Mouse (Mus musculus) liver (tissue): ENCODE measurements around the gene Inpp5a.

ENCODE experiments used
- DNase-seq: peaks from one replicate; pipeline ENCODE4 v3.0.0-alpha.2; 2020; ENCODE audit warnings: mixed read lengths

Inpp5a gene

DNA sequence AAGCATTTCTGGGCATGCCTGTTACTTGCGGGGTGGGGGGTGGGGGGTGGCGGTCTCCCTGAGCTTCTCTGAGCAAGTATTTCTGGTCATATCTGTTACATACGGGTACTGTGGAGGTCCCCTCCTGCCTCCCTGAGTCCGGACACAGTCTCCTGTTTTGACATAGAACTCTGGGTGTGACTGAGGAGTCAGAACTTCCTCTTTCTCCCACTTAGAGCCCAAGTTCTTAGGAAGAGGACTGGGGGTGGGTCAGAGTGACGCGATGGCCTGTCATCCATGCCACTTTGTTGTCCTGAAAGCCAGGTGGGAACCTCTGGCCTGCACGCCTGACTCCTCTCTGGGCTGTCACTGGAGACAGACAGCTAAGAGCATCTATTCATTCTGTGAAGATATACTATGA lies 11.5 kb upstream of the Inpp5a start:
- no peak for DNase-seq

DNA sequence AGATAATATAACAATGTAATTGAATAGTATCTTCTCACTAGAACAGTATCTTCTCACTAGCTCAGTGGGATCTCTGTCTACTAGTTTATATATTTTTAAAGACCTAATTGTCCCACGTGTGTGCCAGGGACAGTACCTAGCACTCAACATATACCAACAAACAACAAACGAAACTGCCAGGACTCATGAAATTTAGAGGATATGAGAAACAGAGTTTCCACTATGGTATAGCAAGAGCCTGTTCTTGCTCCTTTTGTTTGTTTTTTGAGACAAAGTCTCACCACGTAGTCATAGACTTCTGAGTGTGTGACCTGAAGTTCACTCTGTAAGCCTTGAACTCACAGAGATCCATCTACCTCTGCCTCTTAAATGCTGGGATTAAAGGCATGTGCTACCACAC lies 10.6 kb upstream of the Inpp5a start:
- DNase-seq, result no peak

DNA sequence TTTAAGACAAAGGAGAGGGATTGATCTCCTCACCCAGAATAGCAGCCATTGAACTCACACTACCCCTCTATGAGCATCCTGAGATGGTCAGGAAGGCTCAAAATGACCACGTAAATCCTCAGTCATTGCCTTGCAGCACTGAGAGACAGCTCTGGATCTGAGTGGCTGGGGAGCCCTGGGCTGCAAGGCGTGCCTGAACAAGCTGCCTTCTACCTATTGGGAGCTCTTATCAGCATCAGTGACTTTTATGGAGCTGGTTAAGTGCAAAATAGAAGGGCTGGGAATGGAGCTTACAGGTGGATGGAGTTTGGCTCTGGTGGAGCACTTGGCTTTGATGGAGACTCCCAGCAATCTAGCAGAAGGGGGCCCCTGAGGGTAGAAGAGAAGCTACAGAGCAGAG lies 9.2 kb upstream of the Inpp5a start:
- DNase-seq, result no peak

DNA sequence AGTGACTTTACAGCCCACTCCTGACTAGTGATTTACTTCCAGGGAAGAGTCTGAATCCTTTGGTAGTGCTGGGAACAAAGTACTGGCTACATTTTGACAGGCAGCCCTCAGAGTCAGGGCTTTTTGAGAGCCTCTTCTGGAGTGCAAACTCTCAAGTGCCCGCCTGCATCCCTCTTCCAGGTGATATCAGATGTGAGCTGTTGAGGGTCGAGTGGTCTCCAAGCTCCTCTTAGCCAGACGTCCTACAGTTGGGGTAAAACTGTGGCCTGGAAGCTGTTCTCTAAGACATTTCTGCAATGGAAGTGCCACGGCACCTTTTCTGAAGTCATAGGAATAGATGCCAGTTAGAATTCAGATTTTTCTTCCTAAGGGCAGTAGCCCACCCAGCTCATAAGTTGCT lies 8.7 kb upstream of the Inpp5a start:
- DNase-seq, result no peak

DNA sequence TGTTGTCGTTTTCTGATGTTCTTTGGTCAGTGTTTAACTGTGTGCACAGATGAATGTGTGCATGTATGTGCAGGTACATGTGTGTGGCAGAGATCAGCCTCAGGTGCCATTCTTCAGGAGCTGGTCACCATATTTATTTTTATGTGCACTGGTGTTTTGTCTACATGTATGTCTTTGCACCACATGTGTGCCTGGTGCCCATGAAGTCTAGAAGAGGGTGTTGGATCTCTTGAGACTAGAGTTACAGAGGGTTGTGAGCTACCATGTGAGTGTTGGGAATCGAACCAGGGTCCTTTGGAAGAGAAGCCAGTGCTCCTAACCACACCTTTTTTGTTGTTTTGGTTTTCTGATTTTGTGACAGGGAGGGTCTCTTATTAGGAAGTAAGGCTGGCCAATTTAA lies 7.0 kb upstream of the Inpp5a start:
- DNase-seq, result no peak

DNA sequence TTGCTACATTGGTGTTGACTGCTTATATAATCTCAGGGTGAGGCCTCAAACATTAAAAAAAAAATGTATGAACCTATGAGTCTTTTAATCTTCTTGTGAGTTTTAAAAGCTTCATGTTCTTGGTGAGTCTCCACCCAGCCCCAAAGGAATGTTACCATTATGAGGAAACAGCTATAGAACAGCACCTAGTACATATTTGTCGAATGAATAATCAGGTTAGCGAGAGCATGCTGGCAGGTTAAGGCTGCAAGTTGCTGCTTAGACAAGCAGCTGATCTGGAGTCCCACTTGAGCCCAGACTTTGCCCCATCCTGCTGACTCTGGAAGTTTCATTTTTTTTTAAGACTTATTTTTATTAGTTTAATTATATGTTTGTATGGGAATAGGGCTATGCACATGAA lies 6.1 kb upstream of the Inpp5a start:
- DNase-seq, result no peak

DNA sequence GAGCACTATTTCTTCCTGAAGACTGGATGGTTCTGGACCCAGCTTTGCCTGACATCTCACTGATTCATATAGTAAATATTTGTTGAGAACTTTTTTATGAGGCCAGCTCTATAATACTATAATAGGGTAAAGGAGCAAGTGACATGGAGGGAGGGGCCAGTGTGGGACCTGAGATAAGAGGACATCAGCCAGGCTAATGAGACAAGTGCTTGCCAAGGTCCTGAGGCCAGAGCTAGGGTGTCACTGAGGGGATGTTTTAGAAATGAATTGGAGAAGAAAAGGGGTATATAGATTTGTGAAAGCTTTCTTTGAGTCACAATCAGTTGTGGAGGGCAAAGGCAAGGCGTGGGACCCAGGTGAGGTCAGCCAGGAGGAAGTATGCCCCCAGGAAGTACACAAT lies 4.4 kb upstream of the Inpp5a start:
- no peak for DNase-seq

DNA sequence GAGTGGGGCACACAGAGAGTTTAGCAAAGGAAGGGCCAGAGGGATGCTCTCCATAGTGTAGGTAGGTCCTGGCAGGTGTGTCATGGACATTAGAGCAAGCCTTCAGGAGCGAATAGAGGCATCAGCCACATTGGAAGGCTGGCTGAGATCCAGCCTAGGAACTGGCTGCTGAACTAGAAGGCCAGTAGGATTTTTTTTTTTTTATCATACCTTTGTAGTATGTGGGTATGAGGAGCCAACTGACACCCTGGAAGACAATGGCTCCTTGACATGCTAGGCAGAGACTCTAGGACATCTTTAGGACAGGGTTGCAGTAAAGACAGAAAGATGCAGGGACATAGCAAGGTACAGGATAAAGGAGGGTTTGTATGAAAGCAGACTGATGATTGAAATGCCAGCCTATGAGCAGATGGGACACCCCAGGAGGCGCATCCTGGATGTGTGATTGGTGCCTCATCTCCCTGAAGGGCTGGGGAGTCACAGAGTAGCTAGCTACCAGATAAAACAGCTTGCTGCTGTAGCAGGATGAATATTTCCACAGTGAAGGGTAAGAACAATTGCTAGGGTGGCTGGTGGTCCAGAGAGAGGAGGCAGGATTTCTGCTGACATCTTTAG lies 3.9 kb upstream of the Inpp5a start:
- DNase-seq, result no peak

DNA sequence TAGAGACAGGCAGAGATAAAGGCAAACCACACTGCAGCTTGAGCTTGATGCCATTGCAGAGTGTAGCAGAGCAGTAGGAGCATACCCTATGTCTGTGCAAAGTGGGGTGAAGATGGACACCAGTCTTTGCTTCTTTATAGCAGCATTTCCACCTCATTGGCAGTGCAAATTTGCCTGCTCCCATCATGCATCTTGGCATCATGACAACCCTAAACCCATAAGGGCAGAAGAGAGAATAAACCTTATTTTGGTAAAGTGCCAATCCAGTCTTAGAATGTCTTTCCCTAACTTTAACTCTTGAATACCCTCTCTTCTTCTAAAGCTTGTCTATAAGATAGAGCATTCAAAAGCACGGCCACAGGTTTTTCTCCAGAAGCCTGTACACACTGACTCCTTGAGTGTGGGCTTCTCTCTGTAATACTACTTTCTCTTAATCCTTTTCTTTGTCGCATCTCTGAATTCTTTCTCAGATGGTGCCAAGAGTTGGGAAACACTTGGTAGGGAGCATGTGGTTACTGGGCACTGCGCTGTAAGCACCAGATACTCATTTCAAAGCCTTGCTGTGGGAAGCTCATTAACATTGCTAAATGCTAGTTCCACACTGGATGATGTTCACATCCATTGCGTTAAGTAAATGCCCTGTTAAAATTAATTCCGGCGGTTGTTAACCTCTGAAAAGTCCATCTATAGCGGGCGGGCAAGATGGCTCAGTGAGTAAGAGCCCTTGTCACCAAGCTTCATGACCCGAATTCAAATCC lies 1.8 kb upstream of the Inpp5a start:
- no peak for DNase-seq

DNA sequence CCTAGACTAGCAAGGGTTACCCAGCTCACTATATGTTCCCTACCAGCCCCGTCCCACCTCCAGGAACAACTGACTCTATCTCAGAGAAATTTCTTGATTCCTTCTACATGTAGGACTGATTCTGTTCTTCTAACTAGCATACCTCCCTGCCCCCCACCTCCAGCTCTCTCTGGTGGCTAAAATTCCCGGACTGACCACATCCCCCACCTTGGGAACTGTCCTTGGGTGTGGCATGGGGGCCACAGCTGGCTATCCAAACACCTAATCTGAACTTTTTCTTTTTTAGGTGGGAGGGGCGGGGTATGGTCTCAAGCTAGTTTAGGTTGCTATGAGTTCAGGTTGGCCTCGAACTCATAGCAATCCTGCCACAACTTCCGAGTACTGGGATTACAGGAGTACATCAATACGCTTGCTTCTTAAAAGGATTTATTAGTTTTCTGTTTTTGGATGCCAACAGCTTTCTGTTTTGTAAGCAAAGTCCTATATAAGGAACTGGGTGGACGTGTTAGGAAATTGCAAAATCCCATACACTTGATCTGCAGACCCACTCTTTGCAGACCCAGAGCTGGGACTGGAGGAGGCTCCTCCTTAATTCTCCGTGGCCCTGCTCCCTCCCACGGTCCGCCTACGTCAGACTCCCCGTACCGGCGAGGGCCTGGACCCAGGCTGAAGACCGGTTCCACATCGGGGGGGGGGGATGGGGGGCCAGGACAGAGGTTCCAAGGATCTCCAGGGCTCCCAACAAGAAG lies 814 bp upstream of the Inpp5a start:
- DNase-seq, result no peak

DNA sequence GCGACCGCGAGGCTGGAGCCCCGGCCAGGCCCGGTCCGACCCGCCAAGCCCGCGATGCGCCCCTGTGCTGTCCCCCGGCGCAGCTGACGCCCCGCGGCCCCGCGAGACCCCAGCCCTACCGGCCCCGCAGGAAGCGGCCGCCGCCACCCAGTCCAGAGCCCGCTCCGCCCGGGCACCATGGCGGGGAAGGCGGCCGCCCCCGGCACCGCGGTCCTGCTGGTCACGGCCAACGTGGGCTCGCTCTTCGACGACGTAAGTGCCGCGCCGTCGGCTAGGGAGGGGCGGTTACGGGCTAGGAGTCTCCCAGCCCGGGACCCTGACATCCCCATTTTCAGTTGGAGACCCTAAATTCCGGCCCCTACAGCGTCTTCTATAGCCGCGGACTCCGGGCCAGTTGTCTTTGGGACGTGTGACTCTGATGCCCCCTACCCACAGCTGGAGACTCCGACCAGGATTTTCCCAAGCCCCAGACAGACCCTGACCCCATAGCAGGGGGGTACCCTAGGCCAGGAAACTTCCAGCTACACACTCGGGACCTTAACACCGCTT lies 378 bp downstream of the Inpp5a start:
- DNase-seq, result peak; percentile 26

DNA sequence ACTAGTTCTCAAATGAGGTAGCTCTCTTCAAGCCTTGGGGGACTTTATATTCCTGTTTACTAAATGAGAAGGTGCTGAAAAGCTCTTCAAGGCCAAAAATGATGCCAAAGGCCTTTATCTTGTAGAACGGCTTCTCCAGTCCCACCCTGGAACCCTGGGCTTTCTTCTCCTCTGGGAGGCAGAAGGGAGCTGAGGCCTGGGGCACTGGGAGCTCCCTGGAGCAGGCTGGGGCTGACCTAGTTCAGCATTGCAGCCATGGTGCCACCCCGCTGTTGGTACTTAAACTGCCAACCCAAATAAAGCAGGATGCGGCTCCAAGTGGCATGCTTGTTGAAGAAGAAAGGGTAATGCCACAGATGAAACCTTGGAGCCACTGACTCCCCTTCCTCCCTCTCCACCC lies 1.5 kb downstream of the Inpp5a start:
- no peak for DNase-seq

DNA sequence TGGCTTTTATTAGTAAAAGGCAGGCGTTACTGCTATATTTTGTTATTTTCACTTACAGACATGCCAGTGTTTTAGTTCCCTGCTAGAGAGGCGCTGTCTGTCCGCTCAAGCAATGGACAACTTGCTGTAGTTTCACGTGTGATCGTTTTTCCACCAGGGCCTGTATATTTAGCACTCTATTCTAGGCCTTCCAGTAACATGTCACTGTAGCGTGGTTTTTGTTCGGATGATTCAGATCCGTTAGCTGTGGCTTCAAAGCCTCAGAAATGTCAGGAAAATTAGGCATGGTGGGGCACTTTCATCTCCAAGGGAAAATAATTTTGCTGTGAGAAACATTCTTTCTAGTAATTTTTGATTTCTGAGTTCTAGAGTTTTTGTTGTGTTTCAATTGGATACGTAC lies 2.0 kb downstream of the Inpp5a start:
- DNase-seq, result no peak

DNA sequence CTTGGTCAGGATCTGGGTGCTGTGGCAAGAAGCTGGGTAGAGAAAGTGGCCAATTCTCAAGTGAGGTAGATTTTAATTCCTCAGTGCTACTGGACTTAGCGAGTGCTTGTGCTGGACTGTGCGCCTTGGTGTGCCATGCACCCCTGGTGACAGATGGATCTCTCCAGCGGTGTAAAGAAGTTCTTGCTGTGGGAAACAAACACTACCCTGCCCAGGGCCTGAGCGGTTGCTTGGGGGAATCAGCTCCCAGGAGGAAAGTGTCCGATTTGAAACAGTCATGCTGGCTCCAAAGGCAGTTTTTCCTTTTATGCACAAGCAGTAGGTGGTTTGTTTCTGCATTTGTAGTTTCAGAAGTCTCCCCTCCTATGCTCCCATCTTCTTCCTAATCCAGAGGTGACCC lies 2.8 kb downstream of the Inpp5a start:
- DNase-seq, result no peak

DNA sequence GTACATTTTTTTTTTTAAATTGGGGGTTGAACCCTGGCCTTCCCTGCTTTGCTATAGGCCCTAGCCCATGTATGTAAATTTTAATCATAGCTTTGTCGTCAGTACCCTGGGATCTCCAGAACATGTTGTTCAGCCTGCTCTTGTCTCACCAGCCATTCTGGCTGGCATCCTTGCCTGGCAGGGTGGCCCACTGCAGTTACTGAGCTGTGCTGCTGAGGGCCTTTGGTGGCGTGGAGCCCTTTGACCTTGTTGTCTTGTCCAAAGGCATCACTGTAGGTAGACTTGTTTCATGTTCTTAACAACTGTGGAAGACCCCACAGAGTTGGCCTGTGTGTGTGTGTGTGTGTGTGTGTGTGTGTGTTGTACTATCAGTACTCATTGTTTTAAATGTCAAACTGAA lies 3.2 kb downstream of the Inpp5a start:
- no peak for DNase-seq

DNA sequence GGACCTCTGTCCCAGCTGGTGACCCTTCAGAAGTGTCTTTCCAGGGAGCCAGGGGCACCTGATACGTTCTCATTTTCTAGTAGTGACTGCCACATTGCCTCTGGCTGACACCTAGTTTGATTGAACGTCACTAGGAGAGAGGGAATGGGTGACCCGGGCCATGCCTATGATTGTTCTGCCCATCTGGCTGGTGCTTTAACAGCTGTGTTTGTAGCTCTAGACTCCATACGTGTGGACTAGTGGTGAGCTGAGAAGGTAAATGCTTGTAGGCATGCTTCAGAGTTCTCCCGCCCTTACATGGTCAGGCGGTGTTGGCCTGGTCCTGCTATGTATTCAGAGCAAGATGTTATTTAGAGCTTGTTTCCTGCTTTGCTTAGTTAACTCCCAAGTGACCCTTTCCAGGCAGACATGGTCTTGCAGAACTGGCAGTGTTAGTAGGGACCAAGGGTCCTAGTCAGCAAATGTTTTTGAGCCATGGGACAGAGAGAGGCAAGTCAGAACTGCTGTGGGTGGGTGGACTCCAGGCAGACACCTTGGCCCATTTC lies 3.9 kb downstream of the Inpp5a start:
- DNase-seq, result no peak

DNA sequence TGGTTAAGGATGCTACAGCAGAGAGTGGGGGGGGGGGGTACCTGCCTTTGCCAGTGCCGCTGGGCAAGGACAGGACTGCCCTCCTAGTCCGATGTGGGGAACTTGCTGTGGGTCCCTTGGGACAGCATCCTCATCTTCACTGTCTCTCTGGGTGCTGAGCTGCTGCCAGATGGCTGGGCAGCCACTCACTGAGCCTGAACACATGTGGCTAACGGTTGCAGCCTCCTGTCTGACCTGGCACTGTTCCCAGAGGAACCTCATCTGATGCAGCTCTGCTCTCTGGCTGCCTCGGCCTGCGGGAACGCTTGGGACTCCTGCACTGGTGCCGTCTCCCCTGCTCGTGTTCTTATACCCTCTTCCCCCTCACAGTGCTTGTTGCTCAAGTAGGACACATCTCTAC lies 8.6 kb downstream of the Inpp5a start:
- no peak for DNase-seq

DNA sequence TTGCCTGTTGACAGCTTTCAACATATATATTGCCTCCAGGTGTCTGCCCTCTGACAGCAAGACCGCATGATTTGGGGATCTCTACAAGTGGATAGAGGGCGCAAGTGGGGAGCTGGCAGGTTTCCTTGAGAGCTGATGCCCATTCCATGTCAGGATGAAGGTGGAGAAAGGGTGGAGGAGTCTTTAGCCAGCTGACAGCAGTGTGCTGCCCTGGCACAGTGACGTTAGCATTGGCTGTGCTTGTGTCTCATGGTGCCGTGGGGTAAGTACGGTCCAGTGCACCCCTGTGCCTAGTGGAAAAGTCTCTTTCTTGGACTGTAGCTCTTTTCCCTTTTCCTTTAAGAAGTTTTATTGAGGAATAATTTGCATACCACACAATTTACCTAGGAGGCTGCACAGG lies 9.2 kb downstream of the Inpp5a start:
- no peak for DNase-seq

DNA sequence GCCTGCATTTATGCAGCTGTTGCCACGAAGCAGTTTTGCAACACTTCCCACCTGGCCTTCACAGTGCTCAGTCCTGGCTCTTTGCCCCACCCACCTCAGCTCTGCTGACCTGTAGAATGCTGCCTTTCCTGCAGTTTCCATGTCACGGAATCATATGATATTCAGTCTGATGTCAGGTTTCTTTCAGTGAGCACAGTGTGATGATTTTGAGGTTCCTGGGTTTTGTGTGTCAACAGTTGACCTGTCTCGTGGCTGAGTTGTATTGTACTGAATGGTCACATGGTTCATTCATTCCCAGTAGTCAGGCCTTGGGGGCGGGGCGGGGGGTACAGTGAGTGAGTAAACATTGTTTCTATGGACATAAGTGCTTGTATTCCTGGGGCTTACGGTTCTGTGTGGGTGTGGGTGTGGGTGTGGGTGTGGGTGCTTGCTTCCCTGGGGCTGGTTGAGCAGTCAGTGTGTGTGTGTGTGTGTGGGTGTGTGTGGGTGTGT lies 9.7 kb downstream of the Inpp5a start:
- no peak for DNase-seq

DNA sequence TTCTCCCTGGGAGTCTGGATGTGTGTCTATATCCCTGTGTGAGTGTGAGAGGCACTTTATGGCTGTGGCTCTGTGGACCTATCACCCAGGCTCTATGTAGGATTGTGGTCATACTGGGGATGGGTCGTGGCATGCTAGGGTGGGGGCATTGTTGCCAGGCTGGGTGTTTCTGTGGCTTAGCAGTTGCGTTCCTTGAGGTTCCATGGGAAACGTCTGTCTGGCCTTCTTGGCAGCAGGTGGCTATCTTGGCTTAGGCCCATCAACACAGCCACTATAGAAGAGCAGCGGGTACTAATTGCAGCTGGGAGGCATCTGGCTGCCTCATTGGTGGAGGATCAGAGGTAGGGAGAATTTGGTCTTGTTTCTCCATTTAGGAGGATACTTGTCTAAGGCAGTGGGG lies 10.7 kb downstream of the Inpp5a start:
- no peak for DNase-seq

DNA sequence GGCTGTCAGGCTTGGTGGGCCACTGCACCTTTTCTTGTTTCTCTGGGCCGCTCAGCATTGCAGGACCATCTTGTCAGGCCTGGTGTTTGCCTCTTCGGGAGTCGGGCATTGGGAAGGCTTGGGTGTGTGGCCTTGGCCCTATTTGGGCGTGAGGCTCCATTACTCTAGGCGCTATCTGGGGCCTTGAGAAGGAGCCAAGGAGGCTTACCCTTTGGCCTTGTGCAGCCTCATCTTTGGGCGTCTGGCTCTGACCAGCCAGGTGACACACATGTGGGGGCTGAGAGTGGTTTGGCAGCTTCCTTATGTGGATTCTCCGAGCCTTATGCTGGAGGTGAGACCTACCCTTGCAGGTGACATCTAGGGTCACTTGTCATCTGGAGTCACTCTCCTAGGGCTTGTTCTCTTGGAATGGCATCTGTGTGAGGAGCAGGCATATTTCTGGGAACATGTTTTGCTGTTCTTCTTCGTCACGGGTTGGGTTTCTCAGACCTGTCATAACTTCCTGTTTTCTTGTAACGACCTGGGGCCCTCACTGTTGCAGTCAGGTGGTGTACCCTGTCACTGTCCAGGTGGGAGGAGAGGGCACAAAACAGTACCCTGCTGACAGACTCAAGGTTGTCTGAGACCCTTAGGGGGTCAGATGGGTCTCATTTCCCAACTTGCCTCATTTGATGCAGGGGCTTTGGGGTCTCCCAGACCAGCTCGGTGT lies 11.2 kb downstream of the Inpp5a start:
- no peak for DNase-seq

DNA sequence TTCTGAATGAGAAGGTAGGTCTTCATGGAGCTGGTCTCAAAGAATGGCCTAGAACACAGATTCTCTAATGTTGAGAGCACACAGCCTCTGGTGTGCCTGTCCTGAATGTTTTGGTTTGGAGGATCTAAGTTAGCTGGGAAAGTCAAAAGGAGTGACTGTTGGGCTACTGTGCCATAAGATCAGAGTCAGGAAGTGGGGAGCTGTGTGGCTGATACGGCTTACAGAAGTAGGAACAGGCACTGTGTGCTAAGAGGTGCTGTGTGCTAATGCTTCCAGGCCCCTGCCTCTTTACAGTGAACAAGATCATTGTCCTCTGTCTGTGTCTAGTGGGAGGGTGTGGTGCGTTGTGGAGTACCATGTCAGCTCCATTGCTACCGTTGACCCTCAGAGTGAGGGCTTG lies 12.0 kb downstream of the Inpp5a start:
- DNase-seq, result no peak

DNA sequence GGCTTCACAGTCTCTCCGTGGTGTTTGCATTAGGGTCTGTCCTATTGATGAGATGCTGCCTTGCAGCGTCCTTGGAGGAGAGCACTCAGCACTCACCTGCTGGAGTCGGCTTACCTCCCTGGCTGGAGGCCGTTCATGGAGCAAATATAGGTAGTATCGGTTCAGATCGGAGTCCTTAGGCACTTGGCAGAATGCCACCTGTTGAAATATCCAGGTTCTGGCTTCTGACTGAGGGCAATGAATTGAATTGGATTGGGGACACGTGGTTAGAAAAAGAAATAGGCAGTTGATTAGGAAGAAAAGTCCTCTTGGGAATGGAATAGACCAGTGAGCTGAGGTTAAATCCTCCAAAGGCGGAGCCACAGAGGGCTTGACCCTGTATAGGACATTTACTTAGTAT lies 12.9 kb downstream of the Inpp5a start:
- no peak for DNase-seq
